In the genomic region with DNA sequence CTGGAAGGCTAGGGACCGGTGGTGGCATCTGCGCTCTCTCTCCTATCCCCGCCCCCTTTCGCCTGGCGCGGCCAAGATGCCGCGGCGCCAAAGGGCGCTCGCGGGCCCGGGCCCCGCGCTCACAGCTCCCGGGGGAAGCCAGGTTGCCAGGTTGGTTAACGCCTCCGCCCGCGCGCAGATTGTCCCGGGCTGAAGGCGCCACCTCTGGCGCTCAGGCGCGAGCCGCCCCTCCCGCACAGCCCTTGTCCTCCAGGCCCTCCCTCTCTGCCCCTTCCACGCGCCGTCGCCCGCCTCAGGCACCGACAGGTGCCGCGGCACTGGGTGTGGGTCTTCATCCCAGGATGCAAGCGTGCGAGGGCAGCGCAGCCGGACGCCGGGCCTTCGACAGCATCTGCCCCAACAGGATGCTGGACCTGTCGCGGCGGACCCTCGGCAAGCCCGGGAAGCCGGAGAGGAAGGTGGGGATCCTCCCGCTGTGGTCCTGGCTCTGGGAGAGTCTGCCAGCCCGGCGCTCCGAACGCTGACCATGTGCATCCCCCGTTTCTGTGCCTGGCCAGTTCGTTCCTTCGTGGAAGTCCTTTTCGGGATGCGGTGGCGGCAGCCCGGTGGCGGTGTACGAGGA, we compare ENCODE assay signal across 8 mouse cellular contexts. TPM values are rescaled to one million over a fixed set of nuclear protein-coding genes. Genes with fewer than 3 reads are reported as not detected.
A peak's percentile ranks its signal among the peaks of the same experiment; 100 is the strongest.
DNase-seq lines count a peak whose midpoint lies in the region; ATAC-seq lines count a peak whose summit lies in the region.

A gene (plus strand): TSS at position 315 of the 622 bp plus-strand sequence.

- H3K4me3 ChIP-seq in forebrain, embryonic 12.5 days (replicated peaks): peak within 1 kb of the TSS; percentile 45
- peak within 1 kb of the TSS; percentile 40 for H3K4me3 ChIP-seq in kidney, embryonic 14.5 days (ENCODE audit: low read length)
- peak within 1 kb of the TSS; percentile 47 for H3K4me3 ChIP-seq in stomach, embryonic 16.5 days (replicated peaks; ENCODE audit: low read length)

- ATAC-seq in forebrain, embryonic 12.5 days (ENCODE audit: low FRiP score): peak; percentile 48
- peak; percentile 33; the same call in 1 of the 2 replicates for ATAC-seq in kidney, embryonic 14.5 days (ENCODE audit: low FRiP score, low TSS enrichment)
- peak; percentile 14; the same call in 1 of the 2 replicates for ATAC-seq in stomach, embryonic 16.5 days (ENCODE audit: insufficient read depth, low FRiP score)

- H3K27ac ChIP-seq in forebrain, embryonic 12.5 days: no peak within 1 kb of the TSS
- no peak within 1 kb of the TSS for H3K27ac ChIP-seq in kidney, embryonic 14.5 days (ENCODE audit: low read depth, low read length)
- no peak within 1 kb of the TSS for H3K27ac ChIP-seq in stomach, embryonic 16.5 days (ENCODE audit: low read length)

- no peaks in the 10 kb centered on the region for H3K9me3 ChIP-seq in forebrain, embryonic 12.5 days
- H3K9me3 ChIP-seq in kidney, embryonic 14.5 days (ENCODE audit: control insufficient read depth, low read length): no peaks in the 10 kb centered on the region
- no peaks in the 10 kb centered on the region for H3K9me3 ChIP-seq in stomach, embryonic 16.5 days (replicated peaks; ENCODE audit: control insufficient read depth, low read length)

- peak within 1 kb of the TSS; percentile 91 for H3K4me2 ChIP-seq in forebrain, embryonic 12.5 days
- peak within 1 kb of the TSS; percentile 78 for H3K4me2 ChIP-seq in kidney, embryonic 14.5 days (replicated peaks; ENCODE audit: low read depth, low read length)
- peak within 1 kb of the TSS; percentile 87 for H3K4me2 ChIP-seq in stomach, embryonic 16.5 days (ENCODE audit: low read depth, low read length)

- peaks cover 30% of the 10 kb centered on the region for H3K4me1 ChIP-seq in forebrain, embryonic 12.5 days
- H3K4me1 ChIP-seq in kidney, embryonic 14.5 days (ENCODE audit: control insufficient read depth, insufficient read depth, low read length): peaks cover 19% of the 10 kb centered on the region
- H3K4me1 ChIP-seq in stomach, embryonic 16.5 days (ENCODE audit: control insufficient read depth, insufficient read depth, low read length): peaks cover 20% of the 10 kb centered on the region

- peak within 1 kb of the TSS; percentile 42 for H3K9ac ChIP-seq in forebrain, embryonic 12.5 days
- H3K9ac ChIP-seq in kidney, embryonic 14.5 days (ENCODE audit: low read depth, low read length): peak within 1 kb of the TSS; percentile 23
- peak within 1 kb of the TSS; percentile 46 for H3K9ac ChIP-seq in stomach, embryonic 16.5 days (ENCODE audit: low read length)

- peaks cover 96% of the 10 kb centered on the region for H3K27me3 ChIP-seq in forebrain, embryonic 12.5 days
- peaks cover 90% of the 10 kb centered on the region for H3K27me3 ChIP-seq in kidney, embryonic 14.5 days (ENCODE audit: control insufficient read depth, insufficient read depth, low read length)
- peaks cover 89% of the 10 kb centered on the region for H3K27me3 ChIP-seq in stomach, embryonic 16.5 days (ENCODE audit: control insufficient read depth, insufficient read depth, low read length)

- DNase-seq in cerebellum, adult 18-20 months: peak; percentile 24 to 37
- DNase-seq in cerebellum, adult 9-10 months: no peak
- DNase-seq in R1 (ENCODE audit: low read depth, low spot score): peak; percentile 41
- DNase-seq in lung, postnatal 36 days: peak; percentile 37
- DNase-seq in yolk sac, embryonic 10.5 days (ENCODE audit: low spot score): no peak

- H3K36me3 ChIP-seq in forebrain, embryonic 12.5 days (replicated peaks): no peaks in the 10 kb centered on the region
- no peaks in the 10 kb centered on the region for H3K36me3 ChIP-seq in kidney, embryonic 14.5 days (ENCODE audit: control insufficient read depth, insufficient read depth, low read length)
- H3K36me3 ChIP-seq in stomach, embryonic 16.5 days (ENCODE audit: control insufficient read depth, insufficient read depth, low read length): no peaks in the 10 kb centered on the region

- WGBS in forebrain, embryonic 12.5 days: under 1% methylated on average over 55 of the region's 63 CpGs
- WGBS in kidney, embryonic 14.5 days: under 1% methylated on average over 59 of the region's 63 CpGs
- WGBS in stomach, embryonic 16.5 days: 1% methylated on average over 63 of the region's 63 CpGs

RNA-seq across cellular contexts. Expression of the gene that starts here (rescaled TPM):
- polyA plus RNA-seq in forebrain, embryonic 12.5 days (2016; fragmentation: Nextera tagmentation; extraction: Ambion mirVana): 2.2 and 3.6 TPM in 2 replicates
- not detected in 2 replicates for polyA plus RNA-seq in kidney, embryonic 14.5 days (2014; fragmentation: Nextera tagmentation; extraction: Ambion mirVana)
- 0.21 and 0.30 TPM in 2 replicates for polyA plus RNA-seq in stomach, embryonic 16.5 days (2015; fragmentation: Nextera tagmentation; extraction: Ambion mirVana)

Comparison
In these comparisons a context has a peak if more than half of its experiments do, and no peak if none do; other contexts are left out.
1. DNase-seq: peak in cerebellum, adult 18-20 months (2 of 2), R1 (single experiment) and lung, postnatal 36 days (single experiment); none in cerebellum, adult 9-10 months (single experiment) and yolk sac, embryonic 10.5 days (single experiment).
2. Peak in ATAC-seq, H3K4me3 ChIP-seq, H3K9ac ChIP-seq and H3K4me2 ChIP-seq in kidney, embryonic 14.5 days; RNA of the gene not detected or under 1 TPM.
3. Peak in ATAC-seq, H3K4me3 ChIP-seq, H3K9ac ChIP-seq and H3K4me2 ChIP-seq in stomach, embryonic 16.5 days; RNA of the gene not detected or under 1 TPM.
4. Peak in every context shown above with its lines, with median percentiles within 50 percentile points of each other: ATAC-seq, H3K4me2 ChIP-seq, H3K4me3 ChIP-seq and H3K9ac ChIP-seq.